Mouse (Mus musculus) urinary bladder, postnatal 14 days (tissue): ENCODE data around the gene Acvr2a.
"Not testable (repeated sequence)": the region's sequence is repeated elsewhere in the genome, so short reads cannot be mapped to it uniquely, and the experiment has no call there.

Source experiments
- DNase-seq: peaks from one replicate; pipeline ENCODE4 v3.0.0; 2021; ENCODE audit warnings: low spot score

Gene Acvr2a

DNA sequence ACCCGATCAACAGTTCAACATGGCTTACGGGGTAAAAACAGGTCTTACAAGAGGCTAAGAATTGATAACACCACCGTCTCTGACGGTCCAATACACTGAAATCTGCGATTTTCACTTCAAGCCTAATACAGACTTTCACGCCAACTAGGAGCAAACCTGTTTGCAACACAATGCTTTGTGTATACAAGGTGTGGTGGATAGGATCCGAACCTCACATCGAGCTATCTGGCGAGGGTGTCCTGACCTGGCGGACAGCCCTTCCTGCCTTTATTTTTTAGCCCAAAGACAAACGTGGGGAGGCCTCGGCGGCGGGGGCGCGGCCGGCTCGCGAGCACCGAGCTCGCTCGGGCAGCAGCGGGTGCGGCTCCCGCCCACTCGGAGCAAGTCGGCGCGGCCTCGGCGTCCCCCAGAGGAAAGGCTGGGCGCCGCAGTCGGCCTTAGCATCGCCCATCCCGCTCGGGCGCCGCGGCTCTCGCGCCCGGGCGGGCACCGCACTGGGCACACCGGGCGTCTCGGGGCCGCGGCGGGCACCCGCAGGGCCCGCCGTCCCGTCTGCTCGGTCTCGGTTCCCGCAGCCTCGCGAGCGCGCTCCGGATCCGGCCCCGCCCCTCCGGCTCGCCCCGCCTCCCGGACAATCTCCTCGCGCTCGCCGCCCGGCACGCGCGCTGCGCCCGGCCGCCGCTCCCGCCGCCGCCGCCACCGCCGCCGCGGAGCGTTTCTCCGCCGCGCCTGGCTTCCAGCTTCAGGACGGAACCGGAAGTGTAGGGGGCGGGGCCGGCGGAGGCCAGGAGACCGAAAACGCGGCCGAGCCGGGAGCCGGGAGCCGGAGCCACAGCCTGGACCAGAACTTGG is at the start of gene Acvr2a:
Gene Acvr2a (plus strand): TSS at position 739 of the 852 bp plus-strand sequence.
- peak; percentile 94 for DNase-seq

DNA sequence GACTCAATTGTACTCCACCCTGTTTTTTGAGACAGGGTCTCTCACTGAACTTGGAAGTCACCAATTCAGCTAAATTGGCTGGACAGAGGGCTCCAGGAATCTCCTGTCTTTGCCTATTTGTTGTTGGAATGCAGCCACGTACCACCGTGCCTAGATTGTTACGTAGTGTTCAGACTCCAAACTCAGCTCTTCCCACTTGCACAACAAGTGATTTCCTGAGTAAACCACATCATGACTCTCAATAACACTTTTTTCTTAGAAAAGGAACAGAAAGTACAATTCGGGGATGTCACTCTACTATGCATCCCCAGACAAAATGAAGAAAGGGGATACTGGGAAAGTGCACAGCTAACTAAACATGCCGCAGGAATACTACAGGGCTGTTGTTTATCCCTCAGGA is 47.4 kb upstream of the Acvr2a start:
- no peak for DNase-seq

- no peak for DNase-seq
These were observed 46.1 kb upstream of the Acvr2a start for GRCm38 (mm10) chr2:48767778-48768177.

DNA sequence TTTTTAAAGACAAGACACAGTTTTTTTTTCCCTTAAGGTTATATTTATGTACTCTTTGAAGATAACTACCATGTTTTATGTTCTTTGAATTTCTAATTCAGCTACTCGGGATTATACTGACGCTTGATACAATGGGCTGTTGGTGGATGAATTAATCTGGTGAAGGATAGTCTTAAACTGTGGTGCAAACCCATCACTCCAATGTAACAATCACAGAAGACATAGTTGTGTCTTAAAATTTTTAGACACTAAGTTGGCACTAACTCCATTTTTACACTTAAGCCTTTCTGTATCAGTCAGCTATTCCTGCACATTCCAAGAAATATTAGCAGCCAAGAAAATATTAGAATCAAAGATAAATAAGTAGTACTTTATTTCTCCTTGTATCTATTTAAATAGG is 45.7 kb upstream of the Acvr2a start:
- no peak for DNase-seq

GRCm38 (mm10) chr2:48770100-48770499 is 43.8 kb upstream of the Acvr2a start:
- no peak for DNase-seq

DNA sequence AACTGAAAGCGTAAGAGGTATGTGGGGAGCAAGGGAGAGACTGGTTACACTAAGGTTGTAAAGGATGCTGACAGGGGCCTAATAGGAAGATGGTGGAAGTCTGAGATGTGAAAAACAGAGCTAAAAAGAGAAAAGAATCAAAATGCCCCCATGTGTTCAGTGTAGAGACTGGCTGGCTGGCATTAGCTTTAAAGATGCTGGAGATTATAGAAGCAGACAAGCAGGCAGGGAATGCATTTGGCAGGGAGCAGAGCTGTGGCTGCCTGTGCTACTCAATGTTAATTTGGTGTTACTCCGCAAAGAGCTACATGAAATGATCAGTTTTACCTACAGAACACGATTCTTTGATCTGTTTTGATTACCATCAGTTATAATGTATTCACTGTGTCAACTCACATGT is 43.3 kb upstream of the Acvr2a start:
- DNase-seq = no peak

DNA sequence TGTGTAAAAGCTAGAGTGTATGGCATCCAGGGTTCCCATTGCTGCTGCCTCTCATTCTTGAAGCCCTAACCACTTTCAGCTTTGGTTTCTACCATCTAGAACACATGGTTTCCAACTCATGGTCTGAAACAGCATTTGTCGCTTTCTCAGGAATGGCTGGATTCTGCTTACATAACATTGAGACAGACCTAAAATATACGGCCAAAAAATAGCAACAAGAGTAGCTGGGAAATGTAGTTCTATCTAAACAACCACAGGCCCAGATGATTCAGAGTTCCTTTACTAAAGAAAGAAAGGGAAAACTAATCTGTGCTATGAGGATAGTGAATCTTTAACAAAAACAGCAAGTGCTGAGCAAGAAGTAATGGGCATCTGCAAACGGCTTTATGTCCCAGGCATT is 38.6 kb upstream of the Acvr2a start:
- no peak for DNase-seq

DNA sequence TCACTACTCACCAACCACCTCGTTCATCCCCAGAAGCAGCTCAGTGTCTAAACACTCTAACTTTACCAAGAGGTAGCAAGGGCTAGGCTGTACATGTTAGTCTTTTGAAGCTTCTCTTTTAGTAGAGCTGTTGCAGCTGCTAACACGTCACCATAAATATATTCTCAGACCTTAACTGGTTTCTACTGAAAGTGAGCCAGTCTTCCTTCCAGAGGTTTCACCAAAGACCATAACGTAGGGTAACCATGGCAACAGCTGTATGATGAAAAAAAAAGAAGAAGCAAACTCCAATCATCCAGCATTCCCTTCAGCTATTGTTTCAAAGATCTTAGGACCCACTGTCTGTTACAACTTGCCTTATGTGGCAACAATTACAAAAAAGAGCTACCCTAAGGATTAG is 25.0 kb upstream of the Acvr2a start:
- DNase-seq = no peak

DNA sequence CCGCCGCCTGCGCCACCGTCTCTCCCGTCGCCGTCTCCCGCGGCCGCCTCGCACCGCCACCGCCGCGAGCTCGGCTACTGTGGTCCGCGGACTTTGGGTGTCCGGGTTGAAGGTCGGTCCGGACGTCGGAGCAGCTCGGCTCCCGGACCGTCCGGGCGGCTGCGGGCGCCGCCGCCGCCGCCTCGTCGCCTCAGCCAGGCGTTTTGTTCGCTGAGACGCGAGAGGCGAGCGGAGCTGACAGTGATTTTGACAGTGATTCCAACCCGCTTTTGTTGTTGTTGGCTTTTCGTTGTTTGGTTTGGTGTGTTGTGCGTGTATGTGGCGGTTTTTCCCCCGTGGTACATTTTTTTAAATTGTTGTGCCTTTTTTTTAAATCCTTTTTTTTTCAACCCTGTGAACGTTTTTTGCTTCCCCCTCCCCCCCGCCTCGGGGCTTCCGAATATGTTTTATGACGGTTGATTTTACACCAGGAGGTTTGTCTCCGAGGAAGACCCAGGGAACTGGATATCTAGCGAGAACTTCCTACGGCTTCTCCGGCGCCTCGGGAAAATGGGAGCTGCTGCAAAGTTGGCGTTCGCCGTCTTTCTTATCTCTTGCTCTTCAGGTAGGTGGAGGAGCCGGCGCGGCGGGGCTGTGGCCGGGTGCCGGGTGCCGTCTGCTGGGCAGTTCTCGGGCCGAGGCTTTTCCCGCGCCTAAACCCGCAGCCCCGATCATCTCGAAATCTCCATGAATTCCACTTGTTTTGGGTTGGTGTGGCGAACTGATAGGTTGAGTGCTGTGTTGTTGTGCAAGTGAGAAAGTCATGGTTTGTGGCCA is 522 bp downstream of the Acvr2a start:
- peak; percentile 44 for DNase-seq

- DNase-seq = no peak
These were observed 1.2 kb downstream of the Acvr2a start for GRCm38 (mm10) chr2:48815039-48815590.

DNA sequence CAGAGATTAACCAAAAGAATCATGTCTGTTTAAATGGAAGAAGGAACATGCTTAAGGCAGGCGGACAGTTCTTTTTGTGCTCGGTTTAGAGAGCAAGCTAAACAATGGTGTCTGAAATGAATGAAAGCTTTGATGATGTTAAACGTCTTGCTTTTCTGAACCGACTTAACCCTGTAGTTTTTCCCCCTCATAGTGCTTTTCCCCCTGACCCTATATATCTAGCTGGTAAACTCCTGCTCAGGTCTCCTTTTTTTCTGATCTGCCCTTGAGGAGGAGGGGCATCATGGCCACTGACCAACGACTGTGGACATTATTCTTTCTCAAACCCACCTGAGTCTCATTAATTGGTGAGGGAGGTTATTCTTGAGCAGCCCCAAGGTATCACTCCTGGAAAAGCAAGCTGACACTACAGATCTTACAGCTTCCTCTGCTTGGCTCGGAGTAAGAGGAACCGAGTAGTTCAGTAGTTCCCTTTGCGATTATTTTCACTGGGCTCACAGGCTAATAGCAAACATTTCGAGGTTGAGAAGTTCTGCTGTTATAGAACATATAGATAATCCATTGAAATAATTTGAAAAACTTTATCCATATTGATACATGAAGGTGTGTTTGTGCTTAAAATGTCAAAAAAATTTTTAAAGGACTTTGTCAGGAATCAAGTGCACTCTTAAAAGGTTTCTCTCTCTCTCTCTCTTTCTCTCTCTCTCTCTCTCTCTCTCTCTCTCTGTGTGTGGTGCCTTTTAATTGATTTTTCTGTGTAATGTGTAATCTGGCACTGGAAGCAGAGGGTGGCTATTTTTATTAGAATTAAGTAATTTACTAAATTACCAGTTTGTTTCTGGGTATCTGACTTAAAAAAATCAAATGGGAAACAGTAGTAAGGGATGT is 2.5 kb downstream of the Acvr2a start:
- no peak for DNase-seq

DNA sequence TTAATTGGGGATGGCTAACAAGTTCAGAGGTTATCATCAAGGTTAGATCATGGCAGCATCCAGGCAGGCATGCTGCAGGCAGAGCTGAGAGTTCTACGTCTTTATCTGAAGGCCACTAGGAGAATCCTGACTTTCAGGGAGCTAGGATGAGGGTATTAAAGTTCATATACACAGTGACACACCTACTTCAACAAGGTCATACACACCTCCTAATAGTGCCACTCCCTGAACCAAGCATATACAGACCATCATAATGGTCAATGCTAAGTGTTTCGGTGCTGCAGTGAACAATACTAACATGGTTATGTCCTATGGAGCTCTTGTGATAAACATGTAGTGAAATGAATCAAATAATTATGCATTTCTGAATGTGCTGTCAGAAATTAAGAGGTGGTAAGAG is 12.0 kb downstream of the Acvr2a start:
- DNase-seq = no peak

DNA sequence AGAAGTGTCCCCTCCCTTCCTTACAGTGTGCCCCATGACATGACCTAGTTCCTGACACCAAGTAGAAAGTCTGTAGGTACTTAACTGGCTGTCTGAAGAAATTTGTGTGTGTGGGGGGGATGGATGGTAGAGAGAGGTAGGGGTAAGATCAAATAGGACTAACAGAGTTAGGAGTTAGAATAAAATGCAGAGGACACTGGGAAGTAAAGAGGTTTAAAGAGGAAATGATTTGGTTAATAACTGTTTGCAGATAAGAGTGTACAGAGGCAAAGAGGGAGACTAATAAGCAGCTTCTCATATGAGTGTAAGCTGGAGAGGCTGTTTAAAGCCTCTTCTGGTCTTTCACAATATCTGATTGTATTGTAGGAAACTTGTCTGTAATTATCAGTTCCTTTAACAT is 12.5 kb downstream of the Acvr2a start:
- no peak for DNase-seq

DNA sequence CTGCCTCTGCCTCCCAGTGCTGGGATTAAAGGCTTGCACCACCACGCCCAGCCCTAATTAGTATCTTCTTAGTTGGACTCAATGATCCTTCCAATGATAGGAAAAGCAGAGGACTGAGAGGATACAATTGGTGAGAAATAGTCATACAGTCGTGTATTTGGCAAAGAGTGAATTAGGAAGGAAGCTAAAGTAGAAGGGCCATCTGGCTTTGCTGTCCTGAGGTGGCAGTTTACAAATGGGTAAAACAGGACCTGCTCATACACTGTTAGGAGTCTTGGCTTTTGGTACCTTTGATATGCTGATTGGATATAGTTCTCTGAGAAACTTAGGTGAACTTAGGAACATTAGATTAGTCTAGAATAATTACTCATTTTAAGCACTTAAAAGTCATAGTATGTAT is 16.6 kb downstream of the Acvr2a start:
- no peak for DNase-seq

GRCm38 (mm10) chr2:48832305-48832704 is 18.4 kb downstream of the Acvr2a start:
- DNase-seq = no peak

DNA sequence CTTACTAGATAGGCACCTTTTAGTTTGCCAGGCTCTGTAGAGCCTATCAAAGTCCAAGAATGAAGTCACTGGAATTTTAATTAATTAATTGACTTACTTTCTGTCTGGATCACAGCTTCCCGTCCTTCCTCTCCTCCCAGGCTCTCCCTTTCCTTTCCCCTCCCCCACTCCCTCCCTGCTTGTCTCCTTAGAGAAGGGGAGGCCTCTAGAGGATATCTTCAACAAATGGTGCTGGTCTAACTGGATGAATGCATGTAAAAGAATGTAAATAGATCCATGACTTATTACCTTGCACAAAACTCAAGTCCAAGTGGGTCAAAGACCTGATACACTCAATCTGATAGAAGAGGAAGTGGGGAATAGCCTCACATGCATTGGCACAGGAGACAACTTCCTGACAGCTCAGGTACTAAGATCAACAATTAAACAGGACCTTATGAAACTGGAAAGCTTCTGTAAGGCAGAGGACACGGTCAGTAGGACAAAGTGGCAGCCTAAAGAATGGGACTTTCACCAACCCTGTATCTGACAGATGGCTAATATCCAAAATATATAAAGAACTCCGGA is 20.1 kb downstream of the Acvr2a start:
- DNase-seq = peak; percentile 21

DNA sequence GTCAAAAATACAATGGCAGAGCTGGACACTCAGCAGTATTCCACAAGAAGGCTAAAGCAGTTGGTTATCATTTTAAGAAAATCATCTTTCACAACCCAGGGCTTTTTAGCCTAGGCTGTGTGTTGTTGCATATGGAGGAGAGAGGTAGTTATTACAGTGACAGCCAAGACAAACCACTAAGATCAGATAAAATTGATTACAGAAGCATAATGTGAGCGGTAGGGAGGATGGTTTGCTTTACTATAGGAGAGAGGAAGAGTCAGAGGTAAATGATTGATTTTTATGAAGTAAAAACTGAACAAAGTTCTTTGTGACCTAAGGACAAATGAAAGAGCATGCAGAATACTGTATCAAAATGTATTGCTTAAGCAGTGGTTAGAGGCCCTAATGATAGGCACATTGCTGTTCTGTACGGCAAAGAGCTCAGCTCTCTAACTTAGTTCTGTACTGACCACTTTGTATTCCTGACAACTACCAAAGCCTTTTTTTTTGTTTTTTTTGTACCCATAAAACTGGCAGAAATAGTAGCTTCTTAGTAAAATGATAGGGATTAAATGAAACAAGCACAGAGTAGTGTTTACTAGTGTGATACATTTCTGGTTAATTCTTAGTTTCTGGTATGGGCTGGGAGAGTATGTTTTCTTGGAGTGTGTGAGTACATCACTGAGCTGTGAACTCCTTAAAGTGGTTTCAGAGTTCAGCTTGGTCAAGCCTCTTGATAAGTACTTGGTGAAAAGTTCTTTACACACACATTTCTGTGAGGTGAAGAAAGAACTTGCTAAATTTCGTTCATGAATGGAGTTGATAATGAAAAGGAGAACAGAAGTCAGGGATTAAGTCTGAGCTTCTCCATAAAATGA is 27.9 kb downstream of the Acvr2a start:
- DNase-seq = no peak

GRCm38 (mm10) chr2:48846689-48847398 is 32.9 kb downstream of the Acvr2a start:
- no peak for DNase-seq

GRCm38 (mm10) chr2:48865596-48865995 is 51.7 kb downstream of the Acvr2a start:
- DNase-seq = not testable (repeated sequence)
